Mouse (Mus musculus) right cerebral cortex, adult 2 months (tissue): ENCODE data around the gene Tgfa.

ENCODE experiments used
- DNase-seq, 2 experiments: peaks; one replicate each; pipeline ENCODE4 v3.0.0; 2021 to 2022; ENCODE audit warnings: low spot score in 2 of 2

The Tgfa gene

GRCm38 (mm10) chr6:86194941-86195932, at the start of gene Tgfa:
TSS of gene Tgfa (plus strand) at chr6:86195223.
- peak; percentile 44 to 52 for DNase-seq

- DNase-seq = no peak
These were observed 46.5 kb upstream of the Tgfa start for GRCm38 (mm10) chr6:86148518-86148917.

- no peak for DNase-seq
These were observed 46.0 kb upstream of the Tgfa start for GRCm38 (mm10) chr6:86149001-86149400.

GRCm38 (mm10) chr6:86152676-86153075, 42.3 kb upstream of the Tgfa start:
- DNase-seq = no peak

GRCm38 (mm10) chr6:86153436-86153990, 41.5 kb upstream of the Tgfa start:
- DNase-seq = no peak

- DNase-seq = no peak
These were observed 41.0 kb upstream of the Tgfa start for GRCm38 (mm10) chr6:86154006-86154405.

- no peak for DNase-seq
These were observed 40.5 kb upstream of the Tgfa start for GRCm38 (mm10) chr6:86154481-86154880.

GRCm38 (mm10) chr6:86157253-86158234, 37.5 kb upstream of the Tgfa start:
- DNase-seq = no peak

GRCm38 (mm10) chr6:86160878-86161277, 34.1 kb upstream of the Tgfa start:
- no peak for DNase-seq

GRCm38 (mm10) chr6:86161586-86161985, 33.4 kb upstream of the Tgfa start:
- DNase-seq = no peak

GRCm38 (mm10) chr6:86164028-86164427, 31.0 kb upstream of the Tgfa start:
- DNase-seq = no peak

GRCm38 (mm10) chr6:86166426-86166825, 28.6 kb upstream of the Tgfa start:
- no peak for DNase-seq

GRCm38 (mm10) chr6:86167851-86168250, 27.2 kb upstream of the Tgfa start:
- no peak for DNase-seq

GRCm38 (mm10) chr6:86169166-86169565, 25.9 kb upstream of the Tgfa start:
- no peak for DNase-seq

- DNase-seq = no peak
These were observed 18.8 kb upstream of the Tgfa start for GRCm38 (mm10) chr6:86176236-86176635.

GRCm38 (mm10) chr6:86176721-86177120, 18.3 kb upstream of the Tgfa start:
- no peak for DNase-seq

GRCm38 (mm10) chr6:86177331-86177982, 17.6 kb upstream of the Tgfa start:
- no peak for DNase-seq

- no peak for DNase-seq
These were observed 14.4 kb upstream of the Tgfa start for GRCm38 (mm10) chr6:86180617-86181016.

- DNase-seq = no peak
These were observed 13.0 kb upstream of the Tgfa start for GRCm38 (mm10) chr6:86182016-86182415.

GRCm38 (mm10) chr6:86182626-86183025, 12.4 kb upstream of the Tgfa start:
- DNase-seq = no peak
